Comparison of ENCODE assay signal across 10 mouse cellular contexts in genomic region chr7:143004727-143005343, GRCm38 (mm10). TPM values are rescaled to one million over a fixed set of nuclear protein-coding genes. Genes with fewer than 3 reads are reported as not detected.
DNase-seq lines count a peak whose midpoint lies in the region; ATAC-seq and TF ChIP-seq lines count a peak whose summit lies in the region.
"Had no signal": no experiment of that assay in that cellular context is flagged by ENCODE, and none has a peak within 500 bp of the region (broad histone marks: within the 10 kb centered on the region; RNA-seq: fewer than 3 reads in every experiment).

TSS of gene Tspan32 (plus strand) at chr7:143005046.

- WGBS in stomach, embryonic 15.5 days = 62% methylated on average over 4 of the region's 4 CpGs
- WGBS in stomach, postnatal 0 days = 71% methylated on average over 4 of the region's 4 CpGs
- 81% methylated on average over 4 of the region's 4 CpGs for WGBS in intestine, embryonic 16.5 days
- 84% methylated on average over 4 of the region's 4 CpGs for WGBS in midbrain, embryonic 15.5 days

- DNase-seq in stomach, postnatal 0 days (ENCODE audit: low spot score) = no peak
- no peak for DNase-seq in cerebellum, postnatal 10 days
- DNase-seq in urinary bladder, postnatal 25 days (ENCODE audit: low spot score) = no peak
- no peak for DNase-seq in testis, postnatal 10 days (ENCODE audit: low spot score)
- DNase-seq: adrenal gland, postnatal 25 days had no signal

- TF ChIP-seq CTCF in stomach, postnatal 0 days (IDR thresholded peaks at IDR 0.05; ENCODE audit: low read depth) = no peak

- TF ChIP-seq EP300 in stomach, postnatal 0 days (optimal IDR thresholded peaks at IDR 0.05) = no peak

- H3K4me3 ChIP-seq in stomach, embryonic 15.5 days (replicated peaks) = peak within 1 kb of the TSS; percentile 8; the same call in 1 of the 2 replicates
- H3K4me3 ChIP-seq in stomach, postnatal 0 days (ENCODE audit: low read depth, low read length) = no peak within 1 kb of the TSS
- H3K4me3 ChIP-seq in intestine, embryonic 16.5 days (ENCODE audit: low read length) = no peak within 1 kb of the TSS
- no peak within 1 kb of the TSS for H3K4me3 ChIP-seq in midbrain, embryonic 15.5 days
- H3K4me3 ChIP-seq: heart, adult 2 months had no signal

- H3K27me3 ChIP-seq in stomach, embryonic 15.5 days (replicated peaks) = no peaks in the 10 kb centered on the region
- no peaks in the 10 kb centered on the region for H3K27me3 ChIP-seq in stomach, postnatal 0 days (ENCODE audit: control insufficient read depth, insufficient read depth, low read length)
- no peaks in the 10 kb centered on the region; the same call in 1 of the 2 replicates for H3K27me3 ChIP-seq in intestine, embryonic 16.5 days (replicated peaks; ENCODE audit: control insufficient read depth, insufficient read depth, low read length)
- no peaks in the 10 kb centered on the region for H3K27me3 ChIP-seq in midbrain, embryonic 15.5 days (replicated peaks)

- H3K4me1 ChIP-seq in stomach, embryonic 15.5 days = peaks cover 27% of the 10 kb centered on the region
- peaks cover 10% of the 10 kb centered on the region; the same call in 1 of the 2 replicates for H3K4me1 ChIP-seq in stomach, postnatal 0 days (replicated peaks; ENCODE audit: control insufficient read depth, insufficient read depth)
- H3K4me1 ChIP-seq in intestine, embryonic 16.5 days (ENCODE audit: control insufficient read depth, insufficient read depth, low read length) = peaks cover 27% of the 10 kb centered on the region
- H3K4me1 ChIP-seq in midbrain, embryonic 15.5 days = peaks cover 3% of the 10 kb centered on the region; the same call in 1 of the 2 replicates

- H3K4me2 ChIP-seq in stomach, embryonic 15.5 days = 0 out of 2 replicates have a peak within 1 kb of the TSS, but pooled peaks have one; percentile 19
- H3K4me2 ChIP-seq in stomach, postnatal 0 days (replicated peaks; ENCODE audit: low read depth) = no peak within 1 kb of the TSS
- H3K4me2 ChIP-seq in intestine, embryonic 16.5 days (ENCODE audit: low read depth, low read length) = no peak within 1 kb of the TSS
- H3K4me2 ChIP-seq in midbrain, embryonic 15.5 days = no peak within 1 kb of the TSS

- no peaks in the 10 kb centered on the region for H3K9me3 ChIP-seq in stomach, embryonic 15.5 days
- H3K9me3 ChIP-seq in stomach, postnatal 0 days (ENCODE audit: control insufficient read depth, low read length) = no peaks in the 10 kb centered on the region
- no peaks in the 10 kb centered on the region for H3K9me3 ChIP-seq in intestine, embryonic 16.5 days (ENCODE audit: control insufficient read depth, low read length)
- H3K9me3 ChIP-seq in midbrain, embryonic 15.5 days = no peaks in the 10 kb centered on the region

- no peaks in the 10 kb centered on the region for H3K36me3 ChIP-seq in stomach, embryonic 15.5 days
- H3K36me3 ChIP-seq in stomach, postnatal 0 days (ENCODE audit: control insufficient read depth, insufficient read depth, low read length) = no peaks in the 10 kb centered on the region
- no peaks in the 10 kb centered on the region for H3K36me3 ChIP-seq in intestine, embryonic 16.5 days (ENCODE audit: control insufficient read depth, insufficient read depth, low read length)
- no peaks in the 10 kb centered on the region for H3K36me3 ChIP-seq in midbrain, embryonic 15.5 days (replicated peaks)

- ATAC-seq in stomach, embryonic 15.5 days (ENCODE audit: insufficient read depth, low FRiP score, low read depth) = peak; percentile 33; the same call in 1 of the 2 replicates
- ATAC-seq in stomach, postnatal 0 days (ENCODE audit: low FRiP score, low TSS enrichment) = no peak
- no peak for ATAC-seq in intestine, embryonic 16.5 days
- peak; percentile 64 for ATAC-seq in megakaryocyte-erythroid progenitor cell, adult 5-6 weeks (replicated peaks; ENCODE audit: low FRiP score, low TSS enrichment, poor library complexity, severe bottlenecking)
- ATAC-seq in midbrain, embryonic 15.5 days (replicated peaks) = no peak

- no peak within 1 kb of the TSS for H3K9ac ChIP-seq in stomach, embryonic 15.5 days
- no peak within 1 kb of the TSS for H3K9ac ChIP-seq in stomach, postnatal 0 days (ENCODE audit: low read length)
- peak within 1 kb of the TSS; percentile 18; the same call in 1 of the 2 replicates for H3K9ac ChIP-seq in intestine, embryonic 16.5 days (ENCODE audit: low read depth, low read length)
- H3K9ac ChIP-seq in midbrain, embryonic 15.5 days = no peak within 1 kb of the TSS

- peak within 1 kb of the TSS; percentile 40 for H3K27ac ChIP-seq in stomach, embryonic 15.5 days
- no peak within 1 kb of the TSS for H3K27ac ChIP-seq in stomach, postnatal 0 days (replicated peaks)
- no peak within 1 kb of the TSS for H3K27ac ChIP-seq in intestine, embryonic 16.5 days (ENCODE audit: low read length)
- no peak within 1 kb of the TSS for H3K27ac ChIP-seq in midbrain, embryonic 15.5 days
- H3K27ac ChIP-seq: heart, adult 2 months had no signal

RNA-seq across cellular contexts. Expression of gene Tspan32, which starts in this region (rescaled TPM):
- polyA plus RNA-seq in stomach, embryonic 15.5 days (2015; fragmentation: Nextera tagmentation; extraction: Ambion mirVana) = 3.6 and 7.3 TPM in 2 replicates
- 0.61 and 0.98 TPM in 2 replicates for polyA plus RNA-seq in stomach, postnatal 0 days (2015; fragmentation: Nextera tagmentation; extraction: Ambion mirVana)
- 2.4 and 3.1 TPM in 2 replicates for polyA plus RNA-seq in intestine, embryonic 16.5 days (2015; fragmentation: Nextera tagmentation; extraction: Ambion mirVana)
- 163 and 191 TPM in 2 replicates for total RNA-seq in megakaryocyte-erythroid progenitor cell, adult 5-6 weeks (2014; fragmentation: Nextera tagmentation)
- total RNA-seq in megakaryocyte-erythroid progenitor cell, adult 5-6 weeks (2017) = 94.2 and 132 TPM in 2 replicates
- polyA plus RNA-seq in midbrain, embryonic 15.5 days (2015; fragmentation: Nextera tagmentation; extraction: Ambion mirVana) = 0.66 and 0.97 TPM in 2 replicates

Comparison
In these comparisons a context has a peak if more than half of its experiments do, and no peak if none do; other contexts are left out.
1. ATAC-seq: peak in stomach, embryonic 15.5 days (single experiment) and megakaryocyte-erythroid progenitor cell, adult 5-6 weeks (single experiment); none in stomach, postnatal 0 days (single experiment), intestine, embryonic 16.5 days (single experiment) and midbrain, embryonic 15.5 days (single experiment).